ENCODE assay signal across 26 mouse cellular contexts in the genomic region with DNA sequence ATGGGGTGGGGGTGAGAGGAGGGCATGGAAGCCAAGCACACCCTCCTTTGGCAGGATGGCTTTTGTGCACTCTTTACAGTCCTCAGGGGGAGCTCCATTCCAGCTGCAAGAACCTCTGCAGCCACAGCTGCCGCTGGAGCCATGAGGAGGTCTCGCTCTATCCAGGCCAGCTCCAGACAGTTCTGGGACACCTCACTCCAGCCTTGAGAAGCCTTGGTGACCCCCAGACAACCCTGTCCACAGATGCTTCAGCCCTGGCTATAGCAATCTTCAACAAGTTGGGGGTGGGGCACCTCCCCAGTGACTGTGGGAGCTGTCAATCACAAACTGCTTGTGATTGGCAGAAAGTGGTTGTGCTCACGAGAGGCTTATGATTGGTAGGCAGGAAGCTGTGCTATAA. TPM values are rescaled to one million over a fixed set of nuclear protein-coding genes. Genes with fewer than 3 reads are reported as not detected.
DNase-seq lines count a peak whose midpoint lies in the region; ATAC-seq and TF ChIP-seq lines count a peak whose summit lies in the region.
"Had no signal": no experiment of that assay in that cellular context is flagged by ENCODE, and none has a peak within 500 bp of the region (broad histone marks: within the 10 kb centered on the region; RNA-seq: fewer than 3 reads in every experiment).

No protein-coding gene starts in this region.

- 47% methylated on average over 3 of the region's 3 CpGs for WGBS in lung, postnatal 0 days
- 47% methylated on average over 3 of the region's 3 CpGs for WGBS in limb, embryonic 14.5 days

- no peaks in the 10 kb centered on the region for H3K9me3 ChIP-seq in lung, postnatal 0 days (ENCODE audit: low read length)
- H3K9me3 ChIP-seq in limb, embryonic 14.5 days (ENCODE audit: control insufficient read depth, low read length) = no peaks in the 10 kb centered on the region
- H3K9me3 ChIP-seq: embryonic facial prominence, embryonic 13.5 days; forebrain, embryonic 12.5 days; forebrain, embryonic 15.5 days; G1E; heart, embryonic 10.5 days; heart, embryonic 13.5 days; hindbrain, embryonic 12.5 days; hindbrain, embryonic 15.5 days had no signal

- TF ChIP-seq EP300 in lung, postnatal 0 days (IDR thresholded peaks at IDR 0.05) = no peak

- no peak overlapping the region for H3K27ac ChIP-seq in lung, postnatal 0 days (ENCODE audit: low read length)
- H3K27ac ChIP-seq in limb, embryonic 14.5 days (replicated peaks; ENCODE audit: low read depth, low read length) = no peak overlapping the region
- H3K27ac ChIP-seq: embryonic facial prominence, embryonic 13.5 days; forebrain, embryonic 12.5 days; forebrain, embryonic 15.5 days; heart, adult 2 months; heart, embryonic 10.5 days; heart, embryonic 13.5 days; hindbrain, embryonic 12.5 days; hindbrain, embryonic 15.5 days had no signal

- no peak for TF ChIP-seq CTCF in lung, postnatal 0 days (IDR thresholded peaks at IDR 0.05)

- peak; percentile 28 for ATAC-seq in lung, postnatal 0 days
- peak; percentile 30; the same call in 1 of the 2 replicates for ATAC-seq in limb, embryonic 14.5 days (ENCODE audit: low FRiP score, low read depth)
- ATAC-seq: forebrain, embryonic 15.5 days had no signal

- no peak overlapping the region for H3K4me2 ChIP-seq in lung, postnatal 0 days (replicated peaks; ENCODE audit: low read depth, low read length)
- H3K4me2 ChIP-seq in limb, embryonic 14.5 days (replicated peaks; ENCODE audit: low read depth, low read length, severe bottlenecking) = no peak overlapping the region
- H3K4me2 ChIP-seq: embryonic facial prominence, embryonic 13.5 days; forebrain, embryonic 12.5 days; forebrain, embryonic 15.5 days; heart, embryonic 13.5 days; hindbrain, embryonic 12.5 days; hindbrain, embryonic 15.5 days had no signal

- no peak for TF ChIP-seq POLR2A in limb, embryonic 14.5 days (IDR thresholded peaks at IDR 0.05; ENCODE audit: borderline replicate concordance, extremely low read depth, insufficient read depth, insufficient read length)

- H3K4me3 ChIP-seq in lung, postnatal 0 days (ENCODE audit: low read depth, low read length) = no peak overlapping the region
- H3K4me3 ChIP-seq in limb, embryonic 14.5 days (replicated peaks; ENCODE audit: low read length) = no peak overlapping the region
- H3K4me3 ChIP-seq: embryonic facial prominence, embryonic 13.5 days; erythroblast, embryonic 14.5 days; forebrain, embryonic 12.5 days; forebrain, embryonic 15.5 days; heart, adult 2 months; heart, embryonic 10.5 days; heart, embryonic 13.5 days; hindbrain, embryonic 12.5 days; hindbrain, embryonic 15.5 days had no signal

- no peaks in the 10 kb centered on the region for H3K27me3 ChIP-seq in lung, postnatal 0 days (replicated peaks; ENCODE audit: insufficient read depth, low read length)
- H3K27me3 ChIP-seq in limb, embryonic 14.5 days (ENCODE audit: control insufficient read depth, insufficient read depth, low read length) = no peaks in the 10 kb centered on the region
- H3K27me3 ChIP-seq: embryonic facial prominence, embryonic 13.5 days; forebrain, embryonic 12.5 days; forebrain, embryonic 15.5 days; hindbrain, embryonic 12.5 days; hindbrain, embryonic 15.5 days had no signal

- no peak overlapping the region for H3K9ac ChIP-seq in lung, postnatal 0 days (replicated peaks; ENCODE audit: low read depth)
- H3K9ac ChIP-seq in limb, embryonic 14.5 days (ENCODE audit: low read depth, low read length, severe bottlenecking) = no peak overlapping the region
- H3K9ac ChIP-seq: embryonic facial prominence, embryonic 13.5 days; forebrain, embryonic 12.5 days; forebrain, embryonic 15.5 days; heart, embryonic 13.5 days; hindbrain, embryonic 12.5 days; hindbrain, embryonic 15.5 days had no signal

- no peaks in the 10 kb centered on the region for H3K4me1 ChIP-seq in lung, postnatal 0 days (ENCODE audit: insufficient read depth, low read depth, low read length)
- H3K4me1 ChIP-seq in limb, embryonic 14.5 days (ENCODE audit: control insufficient read depth, insufficient read depth, low read length) = no peaks in the 10 kb centered on the region
- H3K4me1 ChIP-seq: embryonic facial prominence, embryonic 13.5 days; forebrain, embryonic 12.5 days; forebrain, embryonic 15.5 days; hindbrain, embryonic 12.5 days; hindbrain, embryonic 15.5 days had no signal

- H3K36me3 ChIP-seq in lung, postnatal 0 days (ENCODE audit: insufficient read depth, low read length) = no peaks in the 10 kb centered on the region
- H3K36me3 ChIP-seq in limb, embryonic 14.5 days (ENCODE audit: control insufficient read depth, insufficient read depth, low read length) = no peaks in the 10 kb centered on the region
- H3K36me3 ChIP-seq: embryonic facial prominence, embryonic 13.5 days; forebrain, embryonic 12.5 days; forebrain, embryonic 15.5 days; G1E; heart, embryonic 10.5 days; heart, embryonic 13.5 days; hindbrain, embryonic 12.5 days; hindbrain, embryonic 15.5 days had no signal

- DNase-seq in gastrocnemius, postnatal 10 days = peak; percentile 4
- no peak for DNase-seq in gastrocnemius, postnatal 25 days
- DNase-seq in lung, postnatal 0 days (ENCODE audit: low spot score) = no peak
- no peak for DNase-seq in lung, postnatal 14 days
- peak; percentile 27 for DNase-seq in NIH3T3 (ENCODE audit: low read depth)
- no peak for DNase-seq in limb, embryonic 14.5 days (ENCODE audit: low spot score)
- no peak for DNase-seq in frontal cortex, postnatal 25 days (ENCODE audit: low spot score in 2 of 2)
- DNase-seq: adrenal gland, adult 8-10 months; adrenal gland, postnatal 25 days; B cell, adult 2 months; cerebellum, adult 18-20 months; cerebellum, adult 9-10 months; cerebellum, postnatal 14 days; gastrocnemius, postnatal 14 days had no signal

RNA-seq across cellular contexts. Expression of gene Htra3, which starts 20.1 kb away (rescaled TPM):
- 10 to 100 TPM; 48.0 to 61.7 TPM for total RNA-seq in gastrocnemius, postnatal 10 days (2021)
- 10 to 100 TPM; 37.4 to 46.7 TPM for total RNA-seq in gastrocnemius, postnatal 25 days (2021)
- polyA plus RNA-seq in lung, postnatal 0 days (2015; fragmentation: Nextera tagmentation; extraction: Ambion mirVana) = 35.7 and 40.5 TPM in 2 replicates
- polyA plus RNA-seq in limb, embryonic 14.5 days (2012; rRNA removed) = 48.8 and 73.1 TPM in 2 replicates
- polyA plus RNA-seq in limb, embryonic 14.5 days (2014; fragmentation: Nextera tagmentation; extraction: Ambion mirVana) = 49.2 and 59.2 TPM in 2 replicates
- total RNA-seq: CH12.LX; G1E; hematopoietic stem cell, adult 5-6 weeks had no signal
- polyA plus RNA-seq: erythroblast, embryonic 14.5 days; G1E had no signal

Comparison
In these comparisons a context has a peak if more than half of its experiments do, and no peak if none do; other contexts are left out.
1. DNase-seq: peak in gastrocnemius, postnatal 10 days (single experiment) and NIH3T3 (single experiment); none in gastrocnemius, postnatal 25 days (single experiment), lung, postnatal 0 days (single experiment), lung, postnatal 14 days (single experiment), limb, embryonic 14.5 days (single experiment) and frontal cortex, postnatal 25 days (0 of 2).